Mouse (Mus musculus): ENCODE data around the gene Zkscan2.

The Zkscan2 gene

GRCm38 (mm10) chr7:123500239-123501219 lies at the start of gene Zkscan2:
TSS of gene Zkscan2 (minus strand) at chr7:123500449.
- DNase-seq = peak; percentile 71

- no peak for DNase-seq
Measured at GRCm38 (mm10) chr7:123529190-123529589, 28.9 kb upstream of the Zkscan2 start.

GRCm38 (mm10) chr7:123525761-123526160 lies 25.5 kb upstream of the Zkscan2 start:
- no peak for DNase-seq

GRCm38 (mm10) chr7:123524218-123524861 lies 24.1 kb upstream of the Zkscan2 start:
- DNase-seq = peak; percentile 58

- no peak for DNase-seq
Measured at GRCm38 (mm10) chr7:123507946-123508345, 7.7 kb upstream of the Zkscan2 start.

- peak; percentile 54 for DNase-seq
Measured at GRCm38 (mm10) chr7:123503358-123503757, 3.1 kb upstream of the Zkscan2 start.

GRCm38 (mm10) chr7:123499481-123500238 lies 589 bp downstream of the Zkscan2 start:
- DNase-seq = no peak

- DNase-seq = no peak
Measured at GRCm38 (mm10) chr7:123487703-123488102, 12.5 kb downstream of the Zkscan2 start.

GRCm38 (mm10) chr7:123467961-123468360 lies 32.3 kb downstream of the Zkscan2 start:
- DNase-seq = no peak

- DNase-seq = peak; percentile 79
Measured at GRCm38 (mm10) chr7:123465692-123466387, 34.4 kb downstream of the Zkscan2 start.

- DNase-seq = no peak
Measured at GRCm38 (mm10) chr7:123463569-123463968, 36.7 kb downstream of the Zkscan2 start.

GRCm38 (mm10) chr7:123462070-123462501 lies 38.2 kb downstream of the Zkscan2 start, which contains the start of gene Aqp8:
TSS of gene Aqp8 (plus strand) at chr7:123462291.
- DNase-seq = peak; percentile 86

- DNase-seq = no peak
Measured at GRCm38 (mm10) chr7:123461316-123461715, 38.9 kb downstream of the Zkscan2 start.

GRCm38 (mm10) chr7:123459247-123459646 lies 41.0 kb downstream of the Zkscan2 start:
- DNase-seq = peak; percentile 53

GRCm38 (mm10) chr7:123458309-123458708 lies 41.9 kb downstream of the Zkscan2 start:
- peak; percentile 26 for DNase-seq

GRCm38 (mm10) chr7:123455088-123455487 lies 45.2 kb downstream of the Zkscan2 start:
- no peak for DNase-seq

- DNase-seq = no peak
Measured at GRCm38 (mm10) chr7:123453066-123453465, 47.2 kb downstream of the Zkscan2 start.

- DNase-seq = no peak
Measured at GRCm38 (mm10) chr7:123452551-123452950, 47.7 kb downstream of the Zkscan2 start.

GRCm38 (mm10) chr7:123450515-123450914 lies 49.7 kb downstream of the Zkscan2 start:
- DNase-seq = no peak

GRCm38 (mm10) chr7:123449676-123450075 lies 50.6 kb downstream of the Zkscan2 start:
- DNase-seq = no peak

- no peak for DNase-seq
Measured at GRCm38 (mm10) chr7:123448794-123449193, 51.5 kb downstream of the Zkscan2 start.

- no peak for DNase-seq
Measured at GRCm38 (mm10) chr7:123442079-123442478, 58.2 kb downstream of the Zkscan2 start.
